Mouse (Mus musculus): ENCODE data around the gene Mcm3ap. TPM values are rescaled to one million over a fixed set of nuclear protein-coding genes. Genes with fewer than 3 reads are reported as not detected.

The Mcm3ap gene
- total and polyA plus RNA-seq, 3 experiments = 14.7 to 24.9 (median 21.4) TPM

- Histone ChIP-seq H3K4me3 (no peak overlapping the region), H3K79me2 (replicated peaks; ENCODE audit: control insufficient read depth, insufficient read depth, low read length) (no peaks in the 10 kb centered on the region; the same call in 1 of the 2 replicates), H3K27me3 (ENCODE audit: control insufficient read depth, insufficient read depth, low read length) (no peaks in the 10 kb centered on the region), H3K36me3 (ENCODE audit: control insufficient read depth, insufficient read depth, low read length) (no peaks in the 10 kb centered on the region), H3K4me1 (ENCODE audit: control insufficient read depth, insufficient read depth, low read length) (no peaks in the 10 kb centered on the region), H3K27ac (no peak overlapping the region), H3K9ac (ENCODE audit: low read depth, low read length) (no peak overlapping the region)
- WGBS = 90% methylated on average over 1 of the region's 1 CpGs
- no peak for TF ChIP-seq EP300 (IDR thresholded peaks at IDR 0.05; ENCODE audit: insufficient read depth, low read depth, low read length)
- no peak for TF ChIP-seq POLR2A (IDR thresholded peaks at IDR 0.05; ENCODE audit: insufficient read depth, low read depth, low read length)
- no peak for TF ChIP-seq CTCF (IDR thresholded peaks at IDR 0.05)
- DNase-seq = no peak
- intact Hi-C loops (cut with DNase I) = no loop called here
These were observed 7.5 kb upstream of the Mcm3ap start for GRCm38 (mm10) chr10:76461255-76461654.

GRCm38 (mm10) chr10:76462312-76462711, 6.4 kb upstream of the Mcm3ap start:
- no peaks in the 10 kb centered on the region for H3K4me1 ChIP-seq (ENCODE audit: control insufficient read depth, insufficient read depth, low read length)
- H3K9ac ChIP-seq (ENCODE audit: low read depth, low read length) = no peak overlapping the region
- no peak overlapping the region for H3K27ac ChIP-seq
- DNase-seq = no peak
- WGBS = 90% methylated on average over 7 of the region's 7 CpGs
- TF ChIP-seq EP300 (IDR thresholded peaks at IDR 0.05; ENCODE audit: insufficient read depth, low read depth, low read length) (no peak), CTCF (IDR thresholded peaks at IDR 0.05) (no peak), POLR2A (IDR thresholded peaks at IDR 0.05; ENCODE audit: insufficient read depth, low read depth, low read length) (no peak)
- intact Hi-C loops (cut with DNase I) = no loop called here
- no peak overlapping the region for H3K4me3 ChIP-seq
- H3K79me2 ChIP-seq (replicated peaks; ENCODE audit: control insufficient read depth, insufficient read depth, low read length) = no peaks in the 10 kb centered on the region; the same call in 1 of the 2 replicates
- no peaks in the 10 kb centered on the region for H3K27me3 ChIP-seq (ENCODE audit: control insufficient read depth, insufficient read depth, low read length)
- no peaks in the 10 kb centered on the region for H3K36me3 ChIP-seq (ENCODE audit: control insufficient read depth, insufficient read depth, low read length)

GRCm38 (mm10) chr10:76462721-76463120, 6.0 kb upstream of the Mcm3ap start:
- Histone ChIP-seq H3K4me3 (no peak overlapping the region), H3K79me2 (replicated peaks; ENCODE audit: control insufficient read depth, insufficient read depth, low read length) (no peaks in the 10 kb centered on the region; the same call in 1 of the 2 replicates), H3K36me3 (ENCODE audit: control insufficient read depth, insufficient read depth, low read length) (no peaks in the 10 kb centered on the region), H3K27me3 (ENCODE audit: control insufficient read depth, insufficient read depth, low read length) (no peaks in the 10 kb centered on the region), H3K27ac (no peak overlapping the region), H3K9ac (ENCODE audit: low read depth, low read length) (no peak overlapping the region), H3K4me1 (ENCODE audit: control insufficient read depth, insufficient read depth, low read length) (no peaks in the 10 kb centered on the region)
- intact Hi-C loops (cut with DNase I) = no loop called here
- TF ChIP-seq CTCF (IDR thresholded peaks at IDR 0.05) = no peak
- TF ChIP-seq POLR2A (IDR thresholded peaks at IDR 0.05; ENCODE audit: insufficient read depth, low read depth, low read length) = no peak
- no peak for TF ChIP-seq EP300 (IDR thresholded peaks at IDR 0.05; ENCODE audit: insufficient read depth, low read depth, low read length)
- no peak for DNase-seq
- WGBS = 87% methylated on average over 6 of the region's 6 CpGs

GRCm38 (mm10) chr10:76473759-76474158, 5.0 kb downstream of the Mcm3ap start:
- Histone ChIP-seq H3K27me3 (ENCODE audit: control insufficient read depth, insufficient read depth, low read length) (no peaks in the 10 kb centered on the region), H3K9ac (ENCODE audit: low read depth, low read length) (no peak overlapping the region; the same call in 1 of the 2 replicates), H3K27ac (no peak overlapping the region), H3K36me3 (ENCODE audit: control insufficient read depth, insufficient read depth, low read length) (no peaks in the 10 kb centered on the region; the same call in 1 of the 2 replicates), H3K4me1 (ENCODE audit: control insufficient read depth, insufficient read depth, low read length) (peaks cover 1% of the 10 kb centered on the region), H3K4me3 (no peak overlapping the region), H3K79me2 (replicated peaks; ENCODE audit: control insufficient read depth, insufficient read depth, low read length) (peaks cover 6% of the 10 kb centered on the region; the same call in 1 of the 2 replicates)
- DNase-seq = no peak
- intact Hi-C loops (cut with DNase I) = no loop called here
- 89% methylated on average over 5 of the region's 5 CpGs for WGBS
- TF ChIP-seq CTCF (IDR thresholded peaks at IDR 0.05) (no peak), POLR2A (IDR thresholded peaks at IDR 0.05; ENCODE audit: insufficient read depth, low read depth, low read length) (no peak), EP300 (IDR thresholded peaks at IDR 0.05; ENCODE audit: insufficient read depth, low read depth, low read length) (no peak)

- Histone ChIP-seq H3K27ac (no peak overlapping the region), H3K79me2 (replicated peaks; ENCODE audit: control insufficient read depth, insufficient read depth, low read length) (no peaks in the 10 kb centered on the region), H3K9ac (ENCODE audit: low read depth, low read length) (no peak overlapping the region), H3K36me3 (ENCODE audit: control insufficient read depth, insufficient read depth, low read length) (no peaks in the 10 kb centered on the region), H3K4me1 (ENCODE audit: control insufficient read depth, insufficient read depth, low read length) (no peaks in the 10 kb centered on the region), H3K4me3 (no peak overlapping the region), H3K27me3 (ENCODE audit: control insufficient read depth, insufficient read depth, low read length) (no peaks in the 10 kb centered on the region)
- WGBS = 92% methylated on average over 13 of the region's 13 CpGs
- intact Hi-C loops (cut with DNase I) = no loop called here
- no peak for TF ChIP-seq EP300 (IDR thresholded peaks at IDR 0.05; ENCODE audit: insufficient read depth, low read depth, low read length)
- no peak for TF ChIP-seq CTCF (IDR thresholded peaks at IDR 0.05)
- TF ChIP-seq POLR2A (IDR thresholded peaks at IDR 0.05; ENCODE audit: insufficient read depth, low read depth, low read length) = no peak
- DNase-seq = no peak
These were observed 12.1 kb downstream of the Mcm3ap start for GRCm38 (mm10) chr10:76480851-76481250.

GRCm38 (mm10) chr10:76481480-76481879, 12.8 kb downstream of the Mcm3ap start:
- H3K4me3 ChIP-seq = no peak overlapping the region
- intact Hi-C loops (cut with DNase I) = no loop called here
- no peak for DNase-seq
- H3K79me2 ChIP-seq (replicated peaks; ENCODE audit: control insufficient read depth, insufficient read depth, low read length) = no peaks in the 10 kb centered on the region
- no peaks in the 10 kb centered on the region for H3K4me1 ChIP-seq (ENCODE audit: control insufficient read depth, insufficient read depth, low read length)
- H3K9ac ChIP-seq (ENCODE audit: low read depth, low read length) = no peak overlapping the region
- no peak for TF ChIP-seq EP300 (IDR thresholded peaks at IDR 0.05; ENCODE audit: insufficient read depth, low read depth, low read length)
- no peak for TF ChIP-seq POLR2A (IDR thresholded peaks at IDR 0.05; ENCODE audit: insufficient read depth, low read depth, low read length)
- TF ChIP-seq CTCF (IDR thresholded peaks at IDR 0.05) = no peak
- H3K27me3 ChIP-seq (ENCODE audit: control insufficient read depth, insufficient read depth, low read length) = no peaks in the 10 kb centered on the region
- H3K27ac ChIP-seq = no peak overlapping the region
- H3K36me3 ChIP-seq (ENCODE audit: control insufficient read depth, insufficient read depth, low read length) = no peaks in the 10 kb centered on the region
- WGBS = 70% methylated on average over 6 of the region's 6 CpGs

Measured in heart, adult 2 months (tissue).